Mouse (Mus musculus): ENCODE data around the gene Rabl2. TPM values are rescaled to one million over a fixed set of nuclear protein-coding genes. Genes with fewer than 3 reads are reported as not detected.

The Rabl2 gene
- polyA plus RNA-seq (2014; fragmentation: Illumina TruSeq; extraction: RNeasy Lipid Tissue Mini Kit (QIAGEN cat#74804); ENCODE audit: low read depth, low replicate concordance), result 21.9 TPM

GRCm38 (mm10) chr15:89591723-89592455 is at the start of gene Rabl2:
TSS of gene Rabl2 (minus strand) at chr15:89591923.

GRCm38 (mm10) chr15:89568114-89568513 is 23.6 kb downstream of the Rabl2 start, which contains the start of gene Acr:
TSS of gene Acr (plus strand) at chr15:89568326.

Other genes starting within 250 kb of the Rabl2 start
- 32.8 TPM for gene Lmf2, start 236.3 kb downstream of the Rabl2 start, polyA plus RNA-seq (2014; fragmentation: Illumina TruSeq; extraction: RNeasy Lipid Tissue Mini Kit (QIAGEN cat#74804); ENCODE audit: low read depth, low replicate concordance)
- 63.2 TPM for gene Ncaph2, start 236.2 kb downstream of the Rabl2 start, polyA plus RNA-seq (2014; fragmentation: Illumina TruSeq; extraction: RNeasy Lipid Tissue Mini Kit (QIAGEN cat#74804); ENCODE audit: low read depth, low replicate concordance)
- gene Sco2, start 218.1 kb downstream of the Rabl2 start, polyA plus RNA-seq (2014; fragmentation: Illumina TruSeq; extraction: RNeasy Lipid Tissue Mini Kit (QIAGEN cat#74804); ENCODE audit: low read depth, low replicate concordance), result 11.2 TPM
- gene Tymp, start 214.9 kb downstream of the Rabl2 start, polyA plus RNA-seq (2014; fragmentation: Illumina TruSeq; extraction: RNeasy Lipid Tissue Mini Kit (QIAGEN cat#74804); ENCODE audit: low read depth, low replicate concordance), result 1.2 TPM
- 7.9 TPM for gene Odf3b, start 212.6 kb downstream of the Rabl2 start, polyA plus RNA-seq (2014; fragmentation: Illumina TruSeq; extraction: RNeasy Lipid Tissue Mini Kit (QIAGEN cat#74804); ENCODE audit: low read depth, low replicate concordance)
- not detected for gene Klhdc7b, start 207.0 kb downstream of the Rabl2 start, polyA plus RNA-seq (2014; fragmentation: Illumina TruSeq; extraction: RNeasy Lipid Tissue Mini Kit (QIAGEN cat#74804); ENCODE audit: low read depth, low replicate concordance)
- 2.0 TPM for gene Syce3, start 181.4 kb downstream of the Rabl2 start, polyA plus RNA-seq (2014; fragmentation: Illumina TruSeq; extraction: RNeasy Lipid Tissue Mini Kit (QIAGEN cat#74804); ENCODE audit: low read depth, low replicate concordance)
- gene Cpt1b, start 166.1 kb downstream of the Rabl2 start, polyA plus RNA-seq (2014; fragmentation: Illumina TruSeq; extraction: RNeasy Lipid Tissue Mini Kit (QIAGEN cat#74804); ENCODE audit: low read depth, low replicate concordance), result 5.2 TPM
- gene C730034F03Rik, start 162.3 kb downstream of the Rabl2 start, polyA plus RNA-seq (2014; fragmentation: Illumina TruSeq; extraction: RNeasy Lipid Tissue Mini Kit (QIAGEN cat#74804); ENCODE audit: low read depth, low replicate concordance), result 2.6 TPM
- 0.07 TPM for gene Gm44502, start 162.2 kb downstream of the Rabl2 start, polyA plus RNA-seq (2014; fragmentation: Illumina TruSeq; extraction: RNeasy Lipid Tissue Mini Kit (QIAGEN cat#74804); ENCODE audit: low read depth, low replicate concordance)
- 58.0 TPM for gene Chkb, start 162.0 kb downstream of the Rabl2 start, polyA plus RNA-seq (2014; fragmentation: Illumina TruSeq; extraction: RNeasy Lipid Tissue Mini Kit (QIAGEN cat#74804); ENCODE audit: low read depth, low replicate concordance)
- 1.3 TPM for gene Mapk8ip2, start 138.0 kb downstream of the Rabl2 start, polyA plus RNA-seq (2014; fragmentation: Illumina TruSeq; extraction: RNeasy Lipid Tissue Mini Kit (QIAGEN cat#74804); ENCODE audit: low read depth, low replicate concordance)
- gene Arsa, start 114.5 kb downstream of the Rabl2 start, polyA plus RNA-seq (2014; fragmentation: Illumina TruSeq; extraction: RNeasy Lipid Tissue Mini Kit (QIAGEN cat#74804); ENCODE audit: low read depth, low replicate concordance), result 25.1 TPM
- gene Shank3, start 92.3 kb downstream of the Rabl2 start, polyA plus RNA-seq (2014; fragmentation: Illumina TruSeq; extraction: RNeasy Lipid Tissue Mini Kit (QIAGEN cat#74804); ENCODE audit: low read depth, low replicate concordance), result 13.8 TPM
- gene Acr, start 23.6 kb downstream of the Rabl2 start, polyA plus RNA-seq (2014; fragmentation: Illumina TruSeq; extraction: RNeasy Lipid Tissue Mini Kit (QIAGEN cat#74804); ENCODE audit: low read depth, low replicate concordance), result 2.9 TPM
- 0.37 TPM for gene Syt10, start 249.9 kb upstream of the Rabl2 start, polyA plus RNA-seq (2014; fragmentation: Illumina TruSeq; extraction: RNeasy Lipid Tissue Mini Kit (QIAGEN cat#74804); ENCODE audit: low read depth, low replicate concordance)

Measured in adipose tissue, adult 10 weeks (tissue).